Mouse (Mus musculus): ENCODE measurements around the gene Plekhg3.

GRCm38 (mm10) chr12:76573381-76573780, 42.7 kb downstream of the Plekhg3 start:
- TF ChIP-seq USF1 (IDR thresholded peaks at IDR 0.05; ENCODE audit: low read depth): no peak
- TF ChIP-seq MAX (IDR thresholded peaks at IDR 0.05; ENCODE audit: low read depth): no peak
- no peak for TF ChIP-seq POLR2A (IDR thresholded peaks at IDR 0.05; ENCODE audit: insufficient read length, low read depth)
- TF ChIP-seq E2F4 (IDR thresholded peaks at IDR 0.05; ENCODE audit: insufficient read depth): no peak
- no peak for TF ChIP-seq TCF12 (IDR thresholded peaks at IDR 0.05; ENCODE audit: insufficient read depth, poor library complexity, severe bottlenecking)
- no peak for TF ChIP-seq MYOD1 (IDR thresholded peaks at IDR 0.05; ENCODE audit: control insufficient read depth in 1 of 3, insufficient read length in 2 of 3, low read depth in 2 of 3)
- no peak for TF ChIP-seq CEBPB (IDR thresholded peaks at IDR 0.05; ENCODE audit: insufficient read depth, poor library complexity, severe bottlenecking)
- TF ChIP-seq SRF (IDR thresholded peaks at IDR 0.05; ENCODE audit: control insufficient read depth, insufficient read length, low read depth): no peak
- no peak for TF ChIP-seq REST (IDR thresholded peaks at IDR 0.05; ENCODE audit: insufficient read depth, insufficient read length)
- no peak for TF ChIP-seq POLR2AphosphoS2 (IDR thresholded peaks at IDR 0.05; ENCODE audit: insufficient read length, low read depth)
- no peak for TF ChIP-seq MYOG (IDR thresholded peaks at IDR 0.05; ENCODE audit: control insufficient read depth in 1 of 3, insufficient read depth in 1 of 3, insufficient read length in 2 of 3, low read depth in 2 of 3)
